Mouse (Mus musculus): ENCODE measurements around the gene Dapk1. TPM values are rescaled to one million over a fixed set of nuclear protein-coding genes. Genes with fewer than 3 reads are reported as not detected.
A peak's percentile ranks its signal among the peaks of the same experiment; 100 is the strongest.

Gene Dapk1
- total and polyA plus RNA-seq, 2 experiments from 2014 or later: 6.1 to 17.3 TPM

DNA sequence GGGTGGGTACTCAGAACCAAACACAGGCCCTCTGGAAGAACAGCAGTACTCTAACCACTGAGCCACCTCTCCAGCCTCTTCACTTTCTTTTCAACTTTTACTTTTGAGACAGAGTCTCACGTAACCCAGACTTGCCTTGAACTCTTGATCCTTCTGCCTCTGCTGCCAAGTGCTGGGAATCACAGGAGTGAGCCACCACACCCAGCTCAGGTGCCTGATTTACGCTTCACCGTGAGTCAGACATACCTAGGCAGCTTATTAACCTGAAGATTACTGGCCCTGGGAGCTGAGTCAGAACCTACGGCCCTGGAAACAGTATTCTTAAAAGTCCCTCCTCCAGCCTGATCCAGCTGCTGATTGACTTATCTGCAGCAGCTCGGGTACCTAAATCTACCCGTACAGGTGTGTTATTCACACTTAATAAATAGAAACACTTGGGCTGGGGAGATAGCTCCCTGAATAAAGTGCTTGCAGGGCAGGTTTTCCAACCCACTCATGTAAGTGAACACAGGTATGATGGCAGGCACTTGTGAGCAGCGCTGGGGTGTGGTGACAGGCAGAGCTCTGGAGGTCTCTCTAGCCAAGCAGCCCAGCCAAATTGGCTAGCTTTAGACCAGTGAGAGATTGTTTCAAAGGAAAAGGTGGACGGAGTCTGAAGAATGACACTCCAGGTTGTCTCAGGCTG is 60.9 kb downstream of the Dapk1 start:
- H3K9me3 ChIP-seq (replicated peaks; ENCODE audit: control insufficient read depth, low read length): no peaks in the 10 kb centered on the region
- H3K27ac ChIP-seq (ENCODE audit: low read depth): no peak overlapping the region
- no peaks in the 10 kb centered on the region for H3K36me3 ChIP-seq (replicated peaks; ENCODE audit: control insufficient read depth, insufficient read depth, low read length)
- ATAC-seq (ENCODE audit: insufficient read depth, low read depth) (no peak), DNase-seq (ENCODE audit: low spot score) (no peak)
- H3K4me3 ChIP-seq (ENCODE audit: low read depth, low read length): no peak overlapping the region
- no peaks in the 10 kb centered on the region for H3K27me3 ChIP-seq (ENCODE audit: control insufficient read depth, insufficient read depth, low read length)
- WGBS: 71% methylated on average over 8 of the region's 8 CpGs
- no peak overlapping the region for H3K4me2 ChIP-seq (ENCODE audit: low read depth, low read length)
- no peak overlapping the region for H3K9ac ChIP-seq (replicated peaks; ENCODE audit: low read depth, low read length)
- H3K4me1 ChIP-seq (ENCODE audit: control insufficient read depth, insufficient read depth): peaks cover 12% of the 10 kb centered on the region
- no peak for TF ChIP-seq EP300 (IDR thresholded peaks at IDR 0.05; ENCODE audit: low read depth)
- no peak for TF ChIP-seq CTCF (IDR thresholded peaks at IDR 0.05; ENCODE audit: low read depth)

DNA sequence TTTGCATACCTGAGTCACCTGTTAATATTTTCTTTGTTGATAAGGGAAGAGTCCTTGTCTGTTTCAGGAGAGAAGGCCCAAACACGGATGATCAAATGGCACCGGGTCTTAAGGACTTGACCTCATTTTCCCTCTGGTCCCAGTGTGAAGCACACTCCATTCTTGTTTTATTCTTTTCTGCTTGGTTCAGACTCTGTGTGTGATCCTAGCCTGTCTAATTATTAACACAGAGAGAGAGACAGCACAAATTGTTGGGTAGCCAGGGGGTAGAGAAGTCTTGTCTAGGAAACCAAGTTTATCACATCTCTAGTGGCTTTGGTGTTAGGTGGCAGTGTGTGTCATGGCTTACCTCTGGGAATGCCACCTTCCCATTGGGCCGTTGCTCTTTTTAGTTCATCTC is 62.3 kb downstream of the Dapk1 start:
- Histone ChIP-seq H3K27me3 (ENCODE audit: control insufficient read depth, insufficient read depth, low read length) (no peaks in the 10 kb centered on the region), H3K4me2 (ENCODE audit: low read depth, low read length) (no peak overlapping the region), H3K27ac (ENCODE audit: low read depth) (no peak overlapping the region), H3K9ac (replicated peaks; ENCODE audit: low read depth, low read length) (no peak overlapping the region), H3K9me3 (replicated peaks; ENCODE audit: control insufficient read depth, low read length) (no peaks in the 10 kb centered on the region), H3K4me3 (ENCODE audit: low read depth, low read length) (no peak overlapping the region), H3K4me1 (ENCODE audit: control insufficient read depth, insufficient read depth) (peaks cover 12% of the 10 kb centered on the region), H3K36me3 (replicated peaks; ENCODE audit: control insufficient read depth, insufficient read depth, low read length) (no peaks in the 10 kb centered on the region)
- ATAC-seq (ENCODE audit: insufficient read depth, low read depth) (no peak), DNase-seq (ENCODE audit: low spot score) (no peak)
- TF ChIP-seq CTCF (IDR thresholded peaks at IDR 0.05; ENCODE audit: low read depth): no peak
- no peak for TF ChIP-seq EP300 (IDR thresholded peaks at IDR 0.05; ENCODE audit: low read depth)
- 56% methylated on average over 3 of the region's 3 CpGs for WGBS

- H3K9me3 ChIP-seq (replicated peaks; ENCODE audit: control insufficient read depth, low read length): no peaks in the 10 kb centered on the region
- DNase-seq (ENCODE audit: low spot score): no peak
- 91% methylated on average over 10 of the region's 10 CpGs for WGBS
Observed at GRCm38 (mm10) chr13:60664816-60665215, 63.1 kb downstream of the Dapk1 start.

GRCm38 (mm10) chr13:60665402-60665801 is 63.7 kb downstream of the Dapk1 start:
- Histone ChIP-seq H3K9ac (replicated peaks; ENCODE audit: low read depth, low read length) (no peak overlapping the region), H3K4me2 (ENCODE audit: low read depth, low read length) (no peak overlapping the region), H3K27ac (ENCODE audit: low read depth) (no peak overlapping the region), H3K27me3 (ENCODE audit: control insufficient read depth, insufficient read depth, low read length) (no peaks in the 10 kb centered on the region), H3K9me3 (replicated peaks; ENCODE audit: control insufficient read depth, low read length) (no peaks in the 10 kb centered on the region), H3K4me1 (ENCODE audit: control insufficient read depth, insufficient read depth) (peaks cover 9% of the 10 kb centered on the region), H3K4me3 (ENCODE audit: low read depth, low read length) (no peak overlapping the region), H3K36me3 (replicated peaks; ENCODE audit: control insufficient read depth, insufficient read depth, low read length) (no peaks in the 10 kb centered on the region)
- DNase-seq (ENCODE audit: low spot score) (no peak), ATAC-seq (ENCODE audit: insufficient read depth, low read depth) (no peak)
- 92% methylated on average over 4 of the region's 4 CpGs for WGBS
- TF ChIP-seq EP300 (IDR thresholded peaks at IDR 0.05; ENCODE audit: low read depth) (no peak), CTCF (IDR thresholded peaks at IDR 0.05; ENCODE audit: low read depth) (no peak)

More at GRCm38 (mm10) chr13:60664816-60665215, 63.1 kb downstream of the Dapk1 start:
- Histone ChIP-seq H3K9ac (replicated peaks; ENCODE audit: low read depth, low read length) (no peak overlapping the region), H3K27ac (ENCODE audit: low read depth) (no peak overlapping the region), H3K4me1 (ENCODE audit: control insufficient read depth, insufficient read depth) (peaks cover 10% of the 10 kb centered on the region), H3K27me3 (ENCODE audit: control insufficient read depth, insufficient read depth, low read length) (no peaks in the 10 kb centered on the region), H3K4me2 (ENCODE audit: low read depth, low read length) (no peak overlapping the region), H3K4me3 (ENCODE audit: low read depth, low read length) (no peak overlapping the region), H3K36me3 (replicated peaks; ENCODE audit: control insufficient read depth, insufficient read depth, low read length) (no peaks in the 10 kb centered on the region)
- TF ChIP-seq CTCF (IDR thresholded peaks at IDR 0.05; ENCODE audit: low read depth): no peak
- no peak for TF ChIP-seq EP300 (IDR thresholded peaks at IDR 0.05; ENCODE audit: low read depth)
- ATAC-seq (ENCODE audit: insufficient read depth, low read depth): no peak

DNA sequence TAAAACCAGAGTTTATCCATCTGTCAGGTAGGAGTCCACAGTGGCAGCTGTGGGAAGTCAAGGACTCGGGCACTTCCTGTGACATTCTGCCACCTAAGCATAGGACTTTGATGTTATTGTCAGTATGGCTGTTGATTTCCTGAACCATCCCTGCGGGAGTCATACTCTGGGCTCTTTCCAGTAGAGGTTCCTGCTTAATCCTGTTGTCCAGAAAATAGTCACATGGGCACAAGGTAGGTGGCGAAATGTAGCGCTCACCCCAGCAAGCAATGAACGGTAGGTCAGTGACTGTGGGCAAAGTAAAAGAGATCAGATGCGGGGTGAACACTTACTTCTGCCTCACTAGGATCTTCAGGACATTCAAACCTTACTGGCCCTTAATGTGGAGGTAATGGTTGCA is 66.3 kb downstream of the Dapk1 start:
- Histone ChIP-seq H3K27me3 (ENCODE audit: control insufficient read depth, insufficient read depth, low read length) (no peaks in the 10 kb centered on the region), H3K9ac (replicated peaks; ENCODE audit: low read depth, low read length) (no peak overlapping the region), H3K9me3 (replicated peaks; ENCODE audit: control insufficient read depth, low read length) (no peaks in the 10 kb centered on the region), H3K27ac (ENCODE audit: low read depth) (no peak overlapping the region), H3K36me3 (replicated peaks; ENCODE audit: control insufficient read depth, insufficient read depth, low read length) (no peaks in the 10 kb centered on the region), H3K4me3 (ENCODE audit: low read depth, low read length) (no peak overlapping the region), H3K4me1 (ENCODE audit: control insufficient read depth, insufficient read depth) (peaks cover 20% of the 10 kb centered on the region), H3K4me2 (ENCODE audit: low read depth, low read length) (no peak overlapping the region)
- WGBS: 79% methylated on average over 6 of the region's 6 CpGs
- no peak for ATAC-seq (ENCODE audit: insufficient read depth, low read depth)
- no peak for DNase-seq (ENCODE audit: low spot score)
- no peak for TF ChIP-seq EP300 (IDR thresholded peaks at IDR 0.05; ENCODE audit: low read depth)
- TF ChIP-seq CTCF (IDR thresholded peaks at IDR 0.05; ENCODE audit: low read depth): no peak

GRCm38 (mm10) chr13:60670605-60671004 is 68.9 kb downstream of the Dapk1 start:
- TF ChIP-seq CTCF (IDR thresholded peaks at IDR 0.05; ENCODE audit: low read depth): no peak
- ATAC-seq (ENCODE audit: insufficient read depth, low read depth): peak; percentile 37; the same call in 1 of the 2 replicates
- no peaks in the 10 kb centered on the region for H3K36me3 ChIP-seq (replicated peaks; ENCODE audit: control insufficient read depth, insufficient read depth, low read length)
- peaks cover 33% of the 10 kb centered on the region for H3K4me1 ChIP-seq (ENCODE audit: control insufficient read depth, insufficient read depth)
- peak overlapping the region; percentile 7 for H3K4me2 ChIP-seq (ENCODE audit: low read depth, low read length)
- no peaks in the 10 kb centered on the region for H3K9me3 ChIP-seq (replicated peaks; ENCODE audit: control insufficient read depth, low read length)
- H3K27ac ChIP-seq (ENCODE audit: low read depth): 0 out of 2 replicates have a peak overlapping the region, but pooled peaks have one; percentile 18
- no peak overlapping the region for H3K9ac ChIP-seq (replicated peaks; ENCODE audit: low read depth, low read length)
- no peak for DNase-seq (ENCODE audit: low spot score)
- 29% methylated on average over 10 of the region's 10 CpGs for WGBS
- no peaks in the 10 kb centered on the region for H3K27me3 ChIP-seq (ENCODE audit: control insufficient read depth, insufficient read depth, low read length)
- H3K4me3 ChIP-seq (ENCODE audit: low read depth, low read length): no peak overlapping the region

Data from heart, postnatal 0 days (tissue).